Mouse (Mus musculus) cerebellum, postnatal 14 days (tissue): Measurements from ENCODE around the gene Slc13a5.

Experiments used
- DNase-seq, 2 experiments: peaks; one replicate each; pipeline ENCODE4 v3.0.0; 2021; ENCODE audit warnings: mixed read lengths in 2 of 2

Gene Slc13a5

DNA sequence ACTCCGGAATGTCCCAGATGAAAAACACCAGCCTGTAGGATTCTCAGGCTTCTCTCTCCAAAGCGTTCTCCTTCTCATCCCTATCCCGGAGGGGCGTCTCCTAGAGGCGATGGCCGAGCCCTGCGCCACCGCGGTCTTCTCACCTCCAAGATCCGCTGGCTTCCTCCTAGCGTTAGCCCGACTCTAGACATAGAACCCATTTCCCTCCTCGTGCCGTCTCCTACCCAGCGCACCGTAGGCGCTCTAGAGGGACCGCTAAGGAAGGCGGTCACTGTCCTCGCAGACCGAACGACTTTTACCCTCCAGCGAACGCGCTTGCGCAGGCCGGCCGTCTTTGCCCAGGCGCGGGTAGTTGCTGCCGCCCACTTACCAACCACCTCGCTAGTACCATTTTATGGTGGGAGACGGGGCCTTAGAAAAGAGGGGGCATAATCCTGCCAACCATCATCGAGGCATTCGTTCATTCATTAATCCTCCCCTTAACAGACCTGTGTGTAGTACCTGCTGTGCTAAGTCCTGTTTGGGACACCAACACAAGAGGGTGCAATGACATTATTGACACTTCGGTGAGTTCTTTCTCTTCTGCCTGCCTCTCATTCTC, at the start of gene Slc13a5:
Gene Slc13a5, minus strand, starts transcription at position 263 of the 601 bp plus-strand sequence.
- no peak for DNase-seq

DNA sequence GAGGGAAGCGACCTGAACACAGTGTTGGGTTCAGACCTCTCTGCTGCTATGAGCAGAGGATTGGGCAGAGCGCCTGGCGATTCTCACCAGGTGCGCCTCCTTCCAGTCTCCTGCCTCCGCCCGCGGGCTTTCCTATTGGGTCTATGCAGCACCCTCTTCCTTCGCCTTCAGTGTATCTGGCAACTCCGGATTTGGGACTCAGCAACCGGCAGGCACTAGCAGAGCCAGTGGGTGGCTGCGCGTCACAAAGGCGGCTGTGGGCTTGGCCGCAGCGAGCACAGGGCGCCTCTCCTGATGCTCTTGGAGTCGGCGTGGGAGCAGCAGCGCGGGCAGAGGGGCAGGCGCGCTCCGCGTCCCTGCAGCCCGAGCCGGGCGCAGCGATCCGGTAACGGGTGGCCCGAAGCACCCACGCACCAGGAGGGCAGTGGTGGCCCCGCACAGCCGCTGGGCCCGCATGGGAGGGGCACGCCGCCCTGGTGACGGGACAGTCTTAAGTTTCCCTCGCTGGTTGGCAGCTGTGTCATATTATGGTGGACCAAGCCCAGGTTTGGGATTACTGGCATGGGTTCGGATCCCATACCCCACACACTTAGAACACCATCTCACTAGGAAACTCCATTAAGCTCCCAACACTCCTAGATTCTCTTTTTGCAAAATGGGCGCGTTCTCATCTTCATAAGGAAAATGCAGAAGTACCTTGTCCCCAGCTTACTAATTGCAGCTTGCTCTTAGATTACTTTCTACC, 47.3 kb upstream of the Slc13a5 start, which contains the start of gene Fbxo39:
Gene Fbxo39, plus strand, starts transcription at position 294 of the 745 bp plus-strand sequence.
- DNase-seq, result no peak

DNA sequence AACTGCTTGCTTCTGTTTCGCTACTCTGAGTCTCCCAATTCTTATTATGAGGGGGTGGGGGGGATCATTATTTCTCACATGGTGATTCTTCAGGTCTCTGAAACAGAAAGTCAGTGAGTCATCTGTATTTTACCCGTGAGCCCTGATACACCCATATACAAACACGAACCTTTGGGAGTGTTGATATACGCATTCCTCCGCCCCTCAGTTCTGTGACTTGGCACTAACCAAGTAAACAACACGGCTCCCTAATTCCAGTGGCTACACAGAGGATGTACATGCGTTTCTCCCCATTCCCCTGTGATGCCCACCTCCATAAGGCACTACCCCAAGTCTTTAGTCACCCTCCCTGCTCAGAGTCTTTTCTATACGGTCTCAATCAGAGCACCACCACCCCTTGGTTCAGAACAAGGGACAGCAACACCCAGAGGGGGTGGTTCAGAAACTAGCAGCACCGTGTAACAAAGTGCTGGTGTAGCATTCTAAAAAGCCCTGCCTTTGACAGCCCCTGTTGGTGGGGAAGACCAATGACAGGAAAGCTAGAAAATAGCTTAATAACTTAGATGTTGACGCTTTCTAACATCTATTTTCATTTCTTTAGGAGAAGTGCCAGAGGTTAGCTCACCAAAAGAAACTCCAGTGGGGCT, 44.5 kb upstream of the Slc13a5 start:
- DNase-seq, result no peak

DNA sequence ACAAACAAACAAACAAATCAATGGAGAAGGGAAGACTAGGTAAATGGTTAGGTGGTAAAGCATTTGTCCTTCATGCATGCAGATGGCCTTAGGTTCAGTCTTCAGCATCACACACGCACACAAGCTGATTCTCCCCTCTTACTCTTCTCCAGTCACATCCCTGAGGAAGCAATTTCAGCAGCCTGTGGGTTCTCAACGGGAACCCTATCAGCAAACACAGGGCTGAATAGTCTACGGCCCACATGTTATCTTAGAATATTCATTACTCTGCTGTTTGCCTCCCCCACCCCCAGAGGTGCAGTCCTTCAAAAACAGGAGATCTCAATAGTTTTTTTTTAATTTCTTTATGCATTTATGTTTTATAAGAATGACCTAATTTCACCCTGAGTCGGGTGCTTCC, 43.5 kb upstream of the Slc13a5 start:
- no peak for DNase-seq

DNA sequence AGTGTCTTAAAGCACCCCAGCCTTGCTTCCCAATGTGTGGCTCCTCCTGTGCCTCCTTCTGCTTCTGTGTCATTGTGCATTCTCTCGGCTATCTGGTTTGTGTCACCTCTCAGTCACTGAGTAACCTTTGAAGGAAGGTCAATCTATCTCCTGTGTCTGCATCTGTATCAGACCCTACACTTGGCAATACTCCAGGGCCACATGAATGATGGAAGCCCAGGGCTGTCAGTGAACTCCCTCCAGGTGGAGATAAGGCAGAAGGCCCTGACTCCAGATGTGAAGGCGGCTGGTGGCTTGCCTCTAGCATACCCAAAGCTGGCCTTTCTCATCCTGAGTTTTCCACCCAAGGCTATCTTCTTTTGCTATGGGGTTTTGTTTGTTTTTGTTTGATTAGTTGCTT, 42.0 kb upstream of the Slc13a5 start:
- no peak for DNase-seq

DNA sequence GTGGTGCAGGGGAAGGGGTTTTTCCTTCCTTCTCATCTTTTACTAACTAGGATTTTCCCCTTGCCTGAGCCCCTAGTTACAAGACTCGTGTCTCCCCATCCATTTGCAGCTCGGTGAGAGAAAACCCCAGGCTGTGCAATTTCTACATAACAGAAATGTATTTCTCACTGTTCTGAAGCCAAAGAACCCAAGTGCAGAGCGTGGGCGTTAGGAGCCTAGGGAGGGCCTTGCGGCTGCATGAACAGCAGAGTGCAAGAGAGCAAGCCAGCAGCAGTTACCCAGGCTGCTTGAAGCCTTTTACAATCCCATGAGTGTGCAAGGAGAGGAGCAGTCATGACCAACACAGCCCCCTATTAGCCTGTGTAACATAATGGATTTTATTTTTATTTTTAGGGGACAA, 40.4 kb upstream of the Slc13a5 start:
- no peak for DNase-seq

DNA sequence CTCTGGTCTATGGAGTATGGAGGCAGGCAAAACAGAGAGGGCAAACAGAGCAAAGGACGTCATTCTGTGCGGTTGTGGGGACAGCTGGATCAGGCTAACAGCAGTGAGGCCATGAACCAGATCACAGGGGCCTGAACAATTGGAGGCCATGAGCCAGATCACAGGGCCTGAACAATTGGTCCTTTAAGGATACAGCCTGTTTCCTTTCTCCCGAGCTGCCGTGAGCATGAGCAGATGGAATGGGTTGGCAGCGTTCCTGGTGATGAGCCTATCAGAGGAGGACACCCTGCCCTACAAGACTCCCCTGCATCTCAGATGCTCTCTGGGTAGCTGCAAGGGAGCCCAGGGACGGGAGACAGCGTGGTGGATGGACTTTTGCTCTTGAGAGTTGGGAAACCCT, 35.2 kb upstream of the Slc13a5 start:
- DNase-seq, result peak; percentile 88 to 92

DNA sequence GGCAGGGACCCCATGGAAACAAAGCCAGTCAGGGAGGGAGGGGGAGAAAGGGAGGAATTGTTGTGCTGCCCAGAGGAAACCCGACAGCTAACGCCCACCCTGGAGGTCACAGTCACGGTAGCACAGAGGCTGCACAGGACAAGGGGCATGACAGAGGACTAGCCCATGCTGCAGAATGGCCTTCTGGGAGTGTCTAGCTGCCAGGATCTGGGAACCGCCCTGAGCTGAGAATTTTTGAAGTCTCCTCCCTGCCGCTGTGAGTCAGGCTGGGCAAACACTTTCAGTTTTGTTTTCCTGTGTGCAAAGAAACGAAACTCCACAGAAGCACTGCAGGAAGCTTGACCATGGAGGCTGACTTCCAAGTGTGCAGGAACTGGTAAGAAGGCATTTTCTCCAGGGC, 34.3 kb upstream of the Slc13a5 start, which contains the start of gene Xaf1:
Gene Xaf1, plus strand, starts transcription at position 296 of the 400 bp plus-strand sequence.
- DNase-seq, result peak; percentile 13 to 19

DNA sequence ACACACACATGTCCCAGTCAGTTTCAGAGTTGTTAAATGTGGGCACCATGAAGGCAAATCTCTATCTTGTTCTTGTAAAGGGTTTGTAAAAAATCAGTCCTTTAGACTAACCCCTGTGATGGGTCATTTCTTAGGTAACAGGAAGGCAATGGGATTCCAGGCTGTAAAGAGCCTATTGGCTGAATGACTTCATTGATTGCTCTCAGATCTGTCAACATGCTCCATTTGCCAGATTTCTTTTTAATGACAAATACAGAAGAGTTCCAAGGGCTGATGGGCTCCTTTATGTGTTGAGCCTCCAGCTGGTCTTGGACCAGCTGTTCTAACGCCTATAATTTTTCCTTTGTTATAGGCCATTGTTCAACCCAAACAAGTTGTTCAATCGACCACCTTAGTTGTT, 26.1 kb upstream of the Slc13a5 start:
- DNase-seq, result no peak

DNA sequence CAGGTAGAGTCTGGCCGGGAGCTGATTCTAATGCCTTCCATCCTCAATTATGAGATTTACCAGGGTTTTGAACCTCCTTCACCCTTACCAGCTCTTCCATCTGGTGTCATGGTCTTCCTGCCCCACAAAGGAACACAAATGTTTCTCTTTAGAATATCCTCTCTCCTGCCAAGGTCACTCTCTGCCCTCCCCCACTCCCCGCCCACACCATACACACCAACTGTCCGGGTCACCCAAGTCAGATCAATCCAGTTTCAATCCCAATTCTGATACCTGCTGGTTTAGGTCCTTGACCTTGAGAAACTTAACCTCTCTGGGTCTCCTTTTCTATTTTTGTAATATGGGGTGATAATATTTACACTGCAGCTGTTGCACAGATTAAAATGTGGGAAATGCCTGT, 20.5 kb upstream of the Slc13a5 start:
- DNase-seq, result no peak

DNA sequence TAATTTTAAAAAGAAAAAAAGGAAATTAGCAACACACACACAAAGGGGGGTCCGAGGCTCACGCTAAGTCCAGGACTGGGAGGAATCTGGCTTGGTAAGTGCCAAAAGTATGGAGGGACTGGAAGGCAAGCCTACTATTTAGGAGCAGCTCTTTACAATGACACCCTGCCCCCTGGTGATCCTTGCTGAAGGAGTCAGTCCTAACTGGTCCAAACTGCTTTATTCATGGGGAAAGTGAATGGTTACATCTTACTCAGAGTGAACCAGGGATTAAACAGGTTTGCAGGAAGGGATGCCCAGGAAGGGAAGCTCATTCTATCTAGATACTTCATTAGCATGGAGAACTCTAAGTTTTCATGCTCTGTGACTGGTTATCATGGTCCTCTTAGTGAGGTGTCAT, 20.1 kb upstream of the Slc13a5 start:
- no peak for DNase-seq

DNA sequence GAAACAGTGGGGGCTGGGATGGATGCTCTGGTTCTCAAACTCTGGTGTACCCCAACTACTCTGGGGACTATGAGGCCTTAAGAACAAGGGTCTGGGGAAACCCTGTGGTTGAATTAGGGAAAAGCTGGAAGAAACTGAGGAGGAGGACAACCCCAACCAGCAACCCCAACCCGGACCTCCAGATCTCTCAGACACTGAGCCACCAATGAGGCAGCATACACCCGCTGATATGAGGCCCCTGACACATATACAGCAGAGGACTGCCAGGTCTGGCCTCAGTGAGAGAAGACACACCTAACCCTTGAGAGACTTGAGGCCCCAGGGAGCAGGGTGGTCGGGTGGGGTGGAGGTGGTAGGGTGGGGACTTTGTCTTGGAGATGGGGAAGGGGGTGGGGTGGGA, 19.6 kb upstream of the Slc13a5 start:
- no peak for DNase-seq

DNA sequence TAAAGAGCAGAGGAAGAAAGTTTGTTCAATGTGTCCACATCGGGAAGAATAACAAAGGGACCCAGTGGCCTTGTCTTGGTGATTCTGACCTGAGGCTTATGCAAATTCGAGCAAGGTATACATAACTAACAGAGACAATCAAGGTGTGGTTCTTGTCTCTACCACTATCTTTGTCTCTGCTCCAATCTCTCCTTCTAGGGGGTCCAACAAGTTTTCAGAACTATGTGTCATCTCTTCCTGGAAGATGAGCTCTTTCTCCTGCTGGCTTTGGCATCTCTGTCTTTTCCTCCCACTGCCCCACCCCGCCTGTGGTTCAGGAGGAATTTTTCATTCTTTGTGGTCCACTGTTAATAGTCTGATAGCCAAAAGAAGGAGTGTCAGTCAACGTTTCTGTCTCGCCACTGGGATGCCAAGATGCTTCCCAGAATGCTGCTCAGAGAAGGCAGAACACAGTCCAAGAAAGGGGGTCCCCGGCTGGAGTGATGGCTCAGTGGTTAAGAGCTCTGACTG, 19.0 kb upstream of the Slc13a5 start:
- DNase-seq, result no peak

DNA sequence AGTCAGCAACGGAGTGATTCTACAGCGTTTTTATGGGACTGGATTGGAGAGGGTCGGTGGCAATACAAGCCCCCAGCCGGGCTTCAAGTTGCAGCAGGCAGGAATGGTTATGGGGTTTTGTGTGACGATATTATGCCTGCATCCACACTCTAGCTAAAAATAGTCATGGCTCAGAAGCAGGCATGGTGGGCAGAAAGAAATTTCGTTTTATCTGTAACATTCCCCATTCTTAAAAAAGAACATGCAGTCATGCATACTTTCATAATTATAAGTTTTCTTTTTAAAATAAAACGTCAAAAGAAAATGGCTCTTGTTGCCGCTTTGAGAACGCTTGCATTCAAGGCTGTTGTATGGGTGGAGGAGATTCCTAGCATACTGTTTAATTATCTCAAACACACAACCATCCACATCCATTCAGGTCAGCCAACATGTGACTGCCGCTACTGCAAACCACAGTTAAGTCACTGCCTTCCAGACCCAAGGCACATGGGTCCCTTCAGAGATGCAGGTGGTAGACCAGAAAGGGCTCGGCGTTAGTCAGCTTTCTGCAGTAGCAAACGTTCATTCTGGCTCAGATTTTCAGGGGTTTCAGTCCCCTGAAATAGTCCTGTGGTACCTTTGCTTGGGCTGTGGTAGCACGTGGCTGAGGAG, 17.6 kb upstream of the Slc13a5 start:
- DNase-seq, result no peak

DNA sequence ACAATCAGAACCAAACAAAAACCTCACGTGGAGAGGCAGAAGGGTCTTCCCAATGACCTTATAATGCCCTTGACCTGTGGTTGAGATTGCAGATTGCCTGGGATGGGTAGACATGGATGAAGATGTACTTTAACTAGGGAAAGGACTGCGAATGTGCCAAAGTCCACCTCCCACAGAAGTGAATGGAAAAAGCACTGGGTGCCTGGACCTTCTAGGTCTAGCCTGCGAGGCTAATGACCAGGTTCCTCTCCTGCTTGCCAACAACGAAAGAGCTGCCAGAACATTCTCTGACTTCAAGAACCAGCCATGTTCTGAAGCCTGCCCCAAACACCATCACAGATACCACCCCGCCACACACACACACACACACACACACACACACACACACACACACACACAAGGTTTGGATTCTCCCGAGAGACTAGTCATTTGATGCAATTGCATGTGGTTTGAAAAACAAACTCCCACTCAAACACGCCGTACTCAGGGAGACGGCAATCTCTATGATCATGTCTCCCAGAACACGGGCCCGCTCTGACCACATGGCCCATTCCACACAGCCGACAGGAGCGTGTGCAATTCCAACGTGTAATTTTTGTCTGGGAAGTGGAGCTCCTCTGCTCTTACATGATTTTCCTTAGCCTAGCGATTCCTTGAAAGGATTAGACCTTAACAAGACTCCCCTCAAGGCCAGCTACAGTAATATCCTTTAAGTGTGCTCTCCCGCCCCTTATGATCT, 16.6 kb upstream of the Slc13a5 start:
- DNase-seq, result no peak

DNA sequence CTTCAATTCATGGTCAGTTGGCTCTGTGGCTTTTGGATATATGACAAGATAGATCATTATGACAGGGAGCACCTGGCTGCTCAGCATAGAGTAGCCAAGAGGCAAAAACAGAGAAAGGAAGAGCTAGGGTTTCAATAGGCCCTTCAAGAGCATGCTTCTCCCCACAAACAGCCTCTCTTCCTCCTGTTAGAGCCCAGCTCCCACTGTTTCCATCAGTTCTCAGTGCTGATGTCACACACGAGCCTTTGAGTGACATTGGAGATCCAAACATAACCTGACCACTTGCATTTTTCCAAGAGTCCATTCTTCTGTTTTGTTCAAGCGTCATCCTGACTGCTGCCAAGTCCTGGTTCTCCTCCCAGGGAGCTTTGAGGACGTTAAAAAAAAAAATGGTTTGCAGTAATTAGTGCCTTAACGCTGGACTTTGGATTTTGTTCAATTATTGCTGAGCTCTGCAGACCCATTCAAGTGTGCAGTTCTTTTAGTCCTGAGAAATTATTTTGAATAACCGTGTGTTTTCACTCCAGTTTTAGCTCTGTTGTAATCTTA, 14.9 kb upstream of the Slc13a5 start:
- DNase-seq, result no peak

DNA sequence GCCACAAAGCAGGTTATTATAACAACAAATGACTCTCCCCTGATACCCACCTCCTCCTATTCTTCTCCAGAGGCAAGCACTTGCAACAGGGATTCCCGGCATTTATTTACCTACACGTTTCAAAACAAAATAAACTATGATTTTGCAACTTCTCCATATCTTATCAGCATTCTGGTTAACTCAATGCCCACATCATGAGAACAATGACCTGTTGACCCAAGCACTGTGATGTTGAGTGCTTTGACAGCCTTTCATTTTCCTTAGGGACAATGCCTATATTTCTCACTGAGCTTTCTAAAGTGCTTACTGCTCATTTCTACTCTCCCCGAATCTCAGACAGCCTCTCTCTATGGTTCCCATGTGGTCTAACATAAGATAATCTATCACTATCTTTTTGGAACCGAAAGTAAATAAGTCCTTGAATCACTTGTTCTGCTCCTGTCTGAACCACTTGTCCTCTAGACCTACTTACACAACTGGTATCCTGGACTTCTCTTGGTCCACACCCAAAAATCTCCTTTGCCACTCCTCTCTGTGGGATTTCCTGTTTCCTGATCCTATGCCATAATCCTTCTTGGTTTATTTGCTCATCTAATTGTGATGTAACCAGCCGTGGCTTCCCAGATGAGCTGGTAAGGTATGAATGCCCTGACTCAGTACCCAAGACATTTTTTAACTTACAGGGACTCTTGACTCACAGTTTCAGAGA, 14.3 kb upstream of the Slc13a5 start:
- DNase-seq, result no peak

DNA sequence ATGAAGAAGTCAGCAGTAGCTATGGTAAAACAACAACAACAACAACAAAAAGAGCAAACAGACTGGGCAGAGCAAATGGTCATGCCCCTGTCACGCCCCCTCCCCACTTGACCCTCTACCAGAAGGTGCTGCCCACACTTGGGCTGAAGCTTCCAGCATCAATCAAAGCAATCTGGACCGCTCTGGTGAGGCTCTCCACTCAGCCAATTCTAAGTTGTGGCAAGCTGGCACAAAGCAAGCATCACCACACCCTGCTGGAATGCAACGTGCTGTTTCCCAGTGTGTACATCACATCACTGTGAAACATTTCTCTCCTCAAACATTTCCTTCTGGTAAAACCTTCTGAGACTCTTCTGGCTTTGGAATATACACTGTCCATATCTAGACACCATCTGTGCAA, 6.3 kb upstream of the Slc13a5 start:
- peak in 1 of 2 experiments; percentile 21 for DNase-seq

DNA sequence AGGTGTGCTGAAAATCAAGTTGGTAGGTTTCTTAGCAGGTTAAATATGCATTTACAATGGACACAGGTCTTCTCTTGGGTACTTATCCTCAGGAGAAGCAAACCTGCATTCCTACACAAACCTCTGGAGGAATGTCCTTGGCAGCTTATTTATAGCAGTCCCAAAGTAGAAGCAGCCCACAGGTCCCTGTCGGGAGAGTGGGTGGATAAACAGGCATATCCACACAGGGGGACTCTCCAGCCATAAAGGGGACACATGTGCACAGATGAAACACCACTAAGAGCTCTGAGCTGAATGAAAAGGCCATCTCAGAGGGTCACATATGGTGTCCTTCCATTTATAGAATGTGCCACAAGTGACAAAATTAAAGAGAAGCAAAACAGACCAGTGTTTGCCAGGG, 4.7 kb upstream of the Slc13a5 start:
- no peak for DNase-seq

DNA sequence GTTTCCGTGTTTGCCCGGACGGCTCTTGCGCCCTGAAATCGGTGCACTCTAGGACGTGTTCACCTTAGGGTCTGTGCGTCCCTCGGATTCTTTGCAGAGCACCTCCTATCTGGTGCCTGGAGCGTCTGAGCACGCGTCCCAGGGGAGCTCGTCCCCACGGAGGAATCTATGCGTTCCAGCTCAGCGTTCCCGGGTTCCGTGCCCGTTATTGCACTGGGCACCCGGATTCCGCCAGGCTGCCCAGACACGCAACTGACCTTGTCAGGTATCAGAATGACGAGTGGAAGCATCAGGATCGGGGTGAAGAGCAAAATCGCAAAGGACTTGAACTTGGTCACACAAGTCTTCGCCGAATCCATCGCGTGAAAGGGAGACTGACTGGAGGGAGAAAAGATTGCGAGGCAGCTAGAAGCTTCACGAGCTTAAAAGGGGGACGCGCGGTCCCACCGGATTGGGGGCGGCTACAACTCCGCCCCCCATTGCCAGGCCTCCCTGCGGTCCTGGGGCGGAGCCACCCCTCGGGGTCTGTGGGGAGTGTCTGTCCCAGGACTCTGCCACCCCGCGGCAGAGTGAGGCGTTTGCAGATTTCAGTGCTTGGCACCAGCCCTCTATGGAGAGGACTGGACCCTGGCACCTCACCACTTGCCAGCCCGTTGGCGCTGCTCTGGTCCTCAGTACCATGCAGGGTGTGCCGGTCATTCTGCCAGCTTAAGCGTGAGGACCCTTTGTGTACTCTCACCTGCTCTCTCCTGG, 639 bp downstream of the Slc13a5 start:
- peak; percentile 71 to 79 for DNase-seq

DNA sequence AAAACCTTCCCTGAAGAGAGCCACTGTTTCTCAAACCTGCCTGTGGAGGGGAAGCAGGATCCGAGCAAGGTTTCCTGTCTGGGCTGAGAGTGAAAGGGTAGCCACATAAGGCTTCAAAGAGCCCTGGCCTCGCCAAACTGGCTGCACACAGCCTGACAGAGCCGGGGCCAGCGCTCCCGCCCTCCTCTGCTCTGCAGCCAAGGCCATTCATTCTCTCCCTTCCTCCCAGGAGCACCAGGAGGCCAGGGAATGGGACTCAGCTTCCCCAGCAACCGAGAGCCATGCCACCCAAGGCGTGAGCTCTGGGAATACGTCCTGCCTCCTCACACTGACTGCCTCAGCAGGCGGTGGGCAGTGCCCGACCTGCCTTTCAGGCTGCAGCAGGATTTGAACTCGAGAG, 1.5 kb downstream of the Slc13a5 start:
- DNase-seq, result peak; percentile 37 to 42
